Mouse (Mus musculus) midbrain, embryonic 14.5 days (tissue): ENCODE results near the gene Clstn3. TPM values are rescaled to one million over a fixed set of nuclear protein-coding genes. Genes with fewer than 3 reads are reported as not detected.

Source experiments
- ATAC-seq: fragments of 200-750 bp; cut with Nextera tagmentation; 2 replicates; pipeline ENCODE4 v1.8.0; 2017; ENCODE audit warnings: moderate number of reproducible peaks, moderate library complexity; ENCODE audit not compliant: low FRiP score, low TSS enrichment
- DNase-seq: peaks from one replicate; pipeline ENCODE4 v3.0.0-alpha.2; 2015
- H3K27ac ChIP-seq: fragments of 300-500 bp; sonication (generic); replicated peaks from 2 replicates; pipeline ENCODE4 v1.5.1; 2014; ENCODE audit warnings: mild to moderate bottlenecking, low read depth, low read length, moderate library complexity
- H3K27me3 ChIP-seq: fragments of 300-500 bp; sonication (generic); 2 replicates; pipeline ENCODE4 v1.6.1; 2014; ENCODE audit warnings: low read length, control low read depth, mixed read lengths; ENCODE audit not compliant: control insufficient read depth, insufficient read depth
- H3K36me3 ChIP-seq: fragments of 300-500 bp; sonication (generic); 2 replicates; pipeline ENCODE4 v1.6.1; 2014; ENCODE audit warnings: low read length, control low read depth; ENCODE audit not compliant: control insufficient read depth, insufficient read depth
- H3K4me1 ChIP-seq: fragments of 300-500 bp; sonication (generic); 2 replicates; pipeline ENCODE4 v1.6.1; 2014; ENCODE audit warnings: mild to moderate bottlenecking, antibody characterized with exemption, low read length, control low read depth; ENCODE audit not compliant: control insufficient read depth, insufficient read depth
- H3K4me2 ChIP-seq: fragments of 300-500 bp; sonication (generic); 2 replicates; pipeline ENCODE4 v1.6.1; 2014; ENCODE audit warnings: mild to moderate bottlenecking, low read length, moderate library complexity
- H3K4me3 ChIP-seq: fragments of 300-500 bp; sonication (generic); replicated peaks from 2 replicates; pipeline ENCODE4 v1.5.1; 2014; ENCODE audit warnings: low read depth, low read length
- H3K9ac ChIP-seq: fragments of 300-500 bp; sonication (generic); replicated peaks from 2 replicates; pipeline ENCODE4 v1.6.1; 2014; ENCODE audit warnings: mild to moderate bottlenecking, low read length, moderate library complexity
- H3K9me3 ChIP-seq: fragments of 300-500 bp; sonication (generic); 2 replicates; pipeline ENCODE4 v1.6.1; 2016; ENCODE audit warnings: low read length, control low read depth, mixed read lengths; ENCODE audit not compliant: control insufficient read depth
- WGBS: fragments of 180-500 bp; shearing (Covaris S2); extraction: QIAGEN DNeasy Blood & Tissue Kit; methylation state at CpG from one replicate; pipeline ENCODE4 v1.1.7; 2014; 5-methylcytosine and 5-hydroxymethylcytosine counted together
- polyA plus RNA-seq: library from polyadenylated mRNA; unstranded; fragments of >200 nt; fragmentation: Nextera tagmentation; extraction: Ambion mirVana; gene quantifications from 2 replicates; pipeline ENCODE4 v1.2.1, GENCODE M21; 2014

Clstn3 gene
- polyA plus RNA-seq, 1 experiment from 2014 or later = 78.0 TPM

DNA sequence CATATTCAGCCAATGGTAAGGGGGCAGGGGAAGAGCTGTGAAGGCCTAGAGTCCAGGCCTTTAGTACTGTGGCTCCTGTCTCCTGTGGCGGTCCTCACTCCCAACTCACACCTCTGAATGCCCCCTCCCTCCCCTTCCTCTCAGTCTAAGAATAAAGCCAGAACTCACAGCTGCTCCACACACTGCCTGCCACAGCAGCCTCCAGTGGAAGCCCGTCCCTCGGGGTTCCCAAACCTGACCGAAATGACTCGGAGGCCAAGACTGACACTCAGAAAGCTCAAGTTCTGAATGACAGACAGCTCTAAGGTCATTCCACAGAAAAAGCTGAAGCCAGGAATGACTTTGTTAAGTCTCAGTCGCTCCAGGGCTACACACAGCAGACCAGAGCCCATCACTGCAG is 1.1 kb upstream of the Clstn3 start:
- Histone ChIP-seq H3K27me3 (no peaks in the 10 kb centered on the region), H3K36me3 (peaks cover 6% of the 10 kb centered on the region; the same call in 1 of the 2 replicates), H3K4me1 (peaks cover 16% of the 10 kb centered on the region), H3K27ac (0 out of 2 replicates have a peak overlapping the region, but pooled peaks have one; percentile 89), H3K4me2 (peak overlapping the region; percentile 78), H3K9ac (no peak overlapping the region), H3K4me3 (peak overlapping the region; percentile 67; the same call in 1 of the 2 replicates), H3K9me3 (no peaks in the 10 kb centered on the region)
- no peak for DNase-seq
- ATAC-seq = no peak
- WGBS = 73% methylated on average over 6 of the region's 6 CpGs

DNA sequence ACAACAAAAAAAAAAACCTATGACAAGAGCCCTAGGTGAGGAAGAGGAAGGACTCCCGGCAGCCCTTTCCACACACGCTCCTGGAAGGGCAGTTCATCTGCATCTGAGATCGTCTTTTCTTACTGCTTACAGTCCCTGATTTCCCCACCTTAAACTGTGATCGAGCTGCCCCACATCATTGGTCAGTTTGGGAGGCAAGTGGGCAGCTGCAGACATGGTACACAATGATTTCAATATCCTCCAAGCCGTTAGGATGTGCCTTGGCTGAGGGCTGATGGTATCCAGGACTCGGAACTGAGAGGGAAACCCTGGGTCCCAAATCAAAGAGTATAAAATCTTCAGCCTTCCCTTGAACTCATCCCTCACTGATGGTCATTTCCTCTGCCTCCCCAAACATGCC is 705 bp upstream of the Clstn3 start:
- Histone ChIP-seq H3K27me3 (no peaks in the 10 kb centered on the region), H3K36me3 (peaks cover 9% of the 10 kb centered on the region; the same call in 1 of the 2 replicates), H3K27ac (peak overlapping the region; percentile 89), H3K4me2 (peak overlapping the region; percentile 78), H3K4me3 (peak overlapping the region; percentile 67), H3K4me1 (peaks cover 16% of the 10 kb centered on the region), H3K9me3 (no peaks in the 10 kb centered on the region), H3K9ac (peak overlapping the region; percentile 81)
- no peak for ATAC-seq
- DNase-seq = no peak
- WGBS = 40% methylated on average over 6 of the region's 6 CpGs

DNA sequence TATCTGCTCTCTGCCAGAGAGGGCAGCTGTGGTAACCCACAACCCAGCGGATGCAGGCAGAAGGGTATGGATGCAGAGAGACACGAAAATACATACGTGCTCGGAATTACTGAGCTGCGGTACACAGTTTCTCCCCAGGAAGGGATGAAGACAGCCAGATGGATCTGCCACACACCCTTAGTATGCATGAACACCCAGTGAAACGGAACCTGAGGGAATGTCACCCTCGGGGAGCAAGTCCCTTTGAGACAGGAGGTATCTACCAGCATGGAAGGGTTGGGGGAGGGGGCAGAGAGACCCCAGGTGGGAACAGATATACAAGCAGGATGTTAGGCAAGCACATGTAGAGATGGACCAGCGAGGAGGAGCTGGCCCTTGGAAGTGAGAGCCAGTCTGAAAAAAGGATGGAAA is 708 bp downstream of the Clstn3 start:
- Histone ChIP-seq H3K27ac (peak overlapping the region; percentile 89), H3K4me3 (peak overlapping the region; percentile 67), H3K27me3 (no peaks in the 10 kb centered on the region), H3K36me3 (peaks cover 19% of the 10 kb centered on the region; the same call in 1 of the 2 replicates), H3K4me2 (peak overlapping the region; percentile 78), H3K9ac (peak overlapping the region; percentile 81), H3K4me1 (peaks cover 16% of the 10 kb centered on the region), H3K9me3 (no peaks in the 10 kb centered on the region)
- WGBS = 20% methylated on average over 8 of the region's 8 CpGs
- DNase-seq = peak; percentile 61
- peak; percentile 40 for ATAC-seq

DNA sequence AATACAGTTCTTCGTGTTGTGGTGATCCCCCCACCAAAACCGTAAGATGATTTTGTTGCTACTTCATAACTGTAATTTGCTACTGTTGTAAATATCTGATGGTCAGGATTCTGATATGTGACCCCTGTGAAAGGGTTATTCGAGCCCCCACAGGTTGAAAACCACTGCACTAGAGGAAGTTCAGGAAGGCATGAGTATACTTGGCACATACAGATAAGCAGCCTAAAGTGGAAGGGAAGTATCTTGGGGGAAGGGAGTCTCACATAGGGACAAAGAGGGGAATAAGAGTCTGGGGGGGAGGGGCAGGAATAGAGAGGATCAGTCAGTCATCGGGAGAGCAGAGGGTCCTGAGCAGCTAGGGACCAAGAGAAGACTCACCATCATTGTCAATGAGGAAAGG is 5.2 kb downstream of the Clstn3 start:
- peaks cover 42% of the 10 kb centered on the region for H3K36me3 ChIP-seq
- no peak overlapping the region for H3K4me3 ChIP-seq
- DNase-seq (no peak), ATAC-seq (no peak)
- no peaks in the 10 kb centered on the region for H3K27me3 ChIP-seq
- H3K4me2 ChIP-seq = no peak overlapping the region
- H3K9me3 ChIP-seq = no peaks in the 10 kb centered on the region
- 85% methylated on average over 4 of the region's 4 CpGs for WGBS
- no peak overlapping the region for H3K9ac ChIP-seq
- no peak overlapping the region for H3K27ac ChIP-seq
- peaks cover 11% of the 10 kb centered on the region for H3K4me1 ChIP-seq

DNA sequence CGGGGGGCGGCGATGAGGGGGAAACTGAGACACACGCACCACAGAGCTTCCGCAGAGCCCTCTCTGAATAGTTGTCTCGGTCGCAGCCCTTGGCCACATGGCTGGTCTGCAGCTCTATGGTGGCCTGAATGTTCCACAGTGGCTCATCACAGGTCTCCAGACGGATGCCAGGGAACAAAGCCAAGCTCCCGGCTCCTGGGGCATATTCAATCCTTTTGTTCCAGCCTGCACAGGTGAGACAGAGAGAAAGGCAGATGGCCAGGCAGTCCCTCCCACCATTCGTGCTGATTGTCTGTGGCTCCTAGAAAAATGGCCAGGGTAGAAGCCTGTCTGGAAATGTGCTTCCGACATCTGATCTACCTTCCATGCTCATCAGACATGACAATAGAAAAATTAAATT is 6.1 kb downstream of the Clstn3 start:
- no peak for DNase-seq
- no peak overlapping the region for H3K27ac ChIP-seq
- peaks cover 11% of the 10 kb centered on the region for H3K4me1 ChIP-seq
- no peaks in the 10 kb centered on the region for H3K27me3 ChIP-seq
- ATAC-seq = no peak
- 87% methylated on average over 11 of the region's 11 CpGs for WGBS
- no peak overlapping the region for H3K4me2 ChIP-seq
- no peak overlapping the region for H3K4me3 ChIP-seq
- H3K9me3 ChIP-seq = no peaks in the 10 kb centered on the region
- H3K36me3 ChIP-seq = peaks cover 42% of the 10 kb centered on the region
- no peak overlapping the region for H3K9ac ChIP-seq

DNA sequence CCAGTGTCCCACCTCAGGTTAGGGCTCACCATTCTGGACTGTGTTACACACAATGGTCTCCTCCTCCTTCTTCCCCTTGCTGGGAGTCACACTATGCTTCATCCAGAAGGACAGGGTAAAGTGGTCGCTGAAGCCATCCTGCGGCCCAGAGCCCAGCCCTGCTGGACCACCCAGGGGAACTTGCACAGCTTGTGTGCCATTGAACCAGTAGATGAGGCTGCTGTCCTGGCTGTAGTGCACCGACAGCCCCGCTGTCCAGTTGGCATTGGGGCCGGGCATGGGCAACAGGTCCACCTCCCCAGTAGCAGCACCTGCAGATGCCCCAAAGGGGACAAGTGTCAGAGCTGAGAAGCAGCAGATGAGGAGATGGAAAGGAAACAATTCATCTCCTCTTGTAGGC is 6.8 kb downstream of the Clstn3 start:
- Histone ChIP-seq H3K9me3 (no peaks in the 10 kb centered on the region), H3K27me3 (no peaks in the 10 kb centered on the region), H3K27ac (no peak overlapping the region), H3K9ac (no peak overlapping the region), H3K4me2 (no peak overlapping the region), H3K4me1 (peaks cover 4% of the 10 kb centered on the region), H3K4me3 (no peak overlapping the region), H3K36me3 (peaks cover 47% of the 10 kb centered on the region)
- ATAC-seq (no peak), DNase-seq (no peak)
- WGBS = 92% methylated on average over 5 of the region's 5 CpGs

GRCm38 (mm10) chr6:124456243-124456642 is 8.4 kb downstream of the Clstn3 start:
- H3K9me3 ChIP-seq = no peaks in the 10 kb centered on the region
- peaks cover 46% of the 10 kb centered on the region for H3K36me3 ChIP-seq
- no peak for ATAC-seq
- DNase-seq = no peak
- no peaks in the 10 kb centered on the region for H3K27me3 ChIP-seq
- 95% methylated on average over 5 of the region's 5 CpGs for WGBS
- H3K27ac ChIP-seq = no peak overlapping the region
- no peak overlapping the region for H3K4me2 ChIP-seq
- no peak overlapping the region for H3K4me3 ChIP-seq
- no peak overlapping the region for H3K9ac ChIP-seq
- H3K4me1 ChIP-seq = no peaks in the 10 kb centered on the region

DNA sequence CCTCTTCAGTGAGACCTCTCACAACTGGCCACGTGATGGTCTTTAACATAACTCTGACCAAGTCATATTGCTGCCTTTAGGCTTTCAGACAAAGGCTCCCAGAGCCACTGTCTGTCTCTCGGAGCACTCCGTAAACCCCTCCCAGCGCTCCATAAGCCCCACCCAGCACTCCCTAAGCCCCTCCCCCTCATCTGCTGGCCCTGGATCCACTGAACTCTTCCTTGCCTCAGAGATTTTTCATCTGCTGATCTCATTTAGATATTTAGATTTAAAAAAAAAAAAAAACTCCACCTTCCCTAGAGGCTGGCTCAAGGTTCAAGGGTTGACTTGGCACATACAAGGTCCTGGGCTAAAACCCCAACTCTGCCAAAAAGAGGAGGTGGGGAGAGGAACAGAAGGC is 10.8 kb downstream of the Clstn3 start:
- DNase-seq (no peak), ATAC-seq (no peak)
- 46% methylated on average over 4 of the region's 4 CpGs for WGBS
- Histone ChIP-seq H3K4me1 (no peaks in the 10 kb centered on the region), H3K4me2 (no peak overlapping the region), H3K9ac (no peak overlapping the region), H3K27me3 (no peaks in the 10 kb centered on the region), H3K4me3 (no peak overlapping the region), H3K36me3 (peaks cover 47% of the 10 kb centered on the region), H3K9me3 (no peaks in the 10 kb centered on the region), H3K27ac (no peak overlapping the region)

DNA sequence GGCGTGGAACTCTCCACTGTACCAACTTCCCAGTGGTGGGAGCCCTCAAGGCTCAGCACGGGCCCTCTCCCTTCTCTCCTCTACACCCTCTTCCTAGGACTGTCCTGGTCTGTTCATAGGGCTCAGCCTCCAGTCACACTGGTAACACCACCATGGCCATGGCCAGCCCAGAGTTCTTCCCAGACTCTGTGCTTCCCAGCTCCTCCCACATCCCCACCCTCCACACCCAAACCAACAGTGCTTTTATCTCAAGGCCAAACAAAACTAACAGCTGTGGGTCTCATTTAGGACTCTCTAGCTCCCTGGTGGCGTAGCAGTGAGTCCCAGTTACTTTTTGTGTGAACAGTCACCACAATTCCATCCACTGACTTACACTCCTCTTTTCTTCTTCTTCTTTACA is 12.6 kb downstream of the Clstn3 start:
- no peaks in the 10 kb centered on the region for H3K4me1 ChIP-seq
- no peak overlapping the region for H3K9ac ChIP-seq
- H3K9me3 ChIP-seq = no peaks in the 10 kb centered on the region
- ATAC-seq (no peak), DNase-seq (no peak)
- no peak overlapping the region for H3K4me3 ChIP-seq
- H3K27me3 ChIP-seq = no peaks in the 10 kb centered on the region
- no peak overlapping the region for H3K27ac ChIP-seq
- no peak overlapping the region for H3K4me2 ChIP-seq
- H3K36me3 ChIP-seq = peaks cover 42% of the 10 kb centered on the region
- 82% methylated on average over 3 of the region's 3 CpGs for WGBS
